Mouse (Mus musculus): ENCODE measurements around the gene Wipi2.

DNA sequence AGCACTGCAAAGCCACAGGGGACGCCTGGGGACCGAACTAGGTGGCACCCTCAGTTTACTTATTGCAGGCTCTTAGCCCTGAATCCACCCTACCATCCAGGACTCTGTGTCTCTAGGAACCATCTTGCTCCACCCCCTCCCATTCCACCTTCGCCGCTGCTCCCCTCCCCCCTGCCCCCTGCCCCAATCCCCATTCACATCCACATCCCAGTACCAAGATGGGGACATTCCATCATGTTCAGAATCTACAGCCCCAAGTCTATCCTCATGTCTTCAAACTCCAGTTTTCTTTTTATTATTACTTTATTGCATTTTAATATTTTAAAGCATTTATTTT lies 18.5 kb upstream of the Wipi2 start:
- TF ChIP-seq CTCF (IDR thresholded peaks at IDR 0.05; ENCODE audit: low read depth) = no peak
- no peak for TF ChIP-seq EP300 (optimal IDR thresholded peaks at IDR 0.05)

Data from stomach, postnatal 0 days (tissue).